Mouse (Mus musculus) neural tube, embryonic 14.5 days (tissue): ENCODE measurements around the gene Tfpt. TPM values are rescaled to one million over a fixed set of nuclear protein-coding genes. Genes with fewer than 3 reads are reported as not detected.
A peak's percentile ranks its signal among the peaks of the same experiment; 100 is the strongest.

Source experiments
- ATAC-seq: fragments of 200-750 bp; cut with Nextera tagmentation; 2 replicates; pipeline ENCODE4 v1.8.0; 2017; ENCODE audit warnings: low read depth, mild to moderate bottlenecking, moderate TSS enrichment, moderate library complexity
- H3K27ac ChIP-seq: fragments of 300-500 bp; sonication (generic); 2 replicates; pipeline ENCODE4 v1.5.1; 2014; ENCODE audit warnings: low read depth, mild to moderate bottlenecking, control low read depth, low read length, moderate library complexity, mixed read lengths
- H3K27me3 ChIP-seq: fragments of 300-500 bp; sonication (generic); 2 replicates; pipeline ENCODE4 v1.6.1; 2014; ENCODE audit warnings: low read length; ENCODE audit not compliant: control insufficient read depth, insufficient read depth
- H3K36me3 ChIP-seq: fragments of 300-500 bp; sonication (generic); 2 replicates; pipeline ENCODE4 v1.6.1; 2014; ENCODE audit warnings: low read length, mixed read lengths; ENCODE audit not compliant: control insufficient read depth, insufficient read depth
- H3K4me1 ChIP-seq: fragments of 300-500 bp; sonication (generic); 2 replicates; pipeline ENCODE4 v1.6.1; 2014; ENCODE audit warnings: low read length; ENCODE audit not compliant: control insufficient read depth, insufficient read depth
- H3K4me2 ChIP-seq: fragments of 300-500 bp; sonication (generic); 2 replicates; pipeline ENCODE4 v1.6.1; 2014; ENCODE audit warnings: mild to moderate bottlenecking, low read depth, low read length, control low read depth
- H3K4me3 ChIP-seq: fragments of 300-500 bp; sonication (generic); 2 replicates; pipeline ENCODE4 v1.5.1; 2014; ENCODE audit warnings: low read depth, low read length, control low read depth, mixed read lengths
- H3K9ac ChIP-seq: fragments of 300-500 bp; sonication (generic); replicated peaks from 2 replicates; pipeline ENCODE4 v1.6.1; 2014; ENCODE audit warnings: low read depth, mild to moderate bottlenecking, control low read depth, low read length, mixed read lengths
- H3K9me3 ChIP-seq: fragments of 300-500 bp; sonication (generic); 2 replicates; pipeline ENCODE4 v1.6.1; 2016; ENCODE audit warnings: low read length; ENCODE audit not compliant: control insufficient read depth
- whole genome bisulfite sequencing: fragments of 180-500 bp; shearing (Covaris S2); extraction: QIAGEN DNeasy Blood & Tissue Kit; methylation state at CpG from one replicate; pipeline ENCODE4 v1.1.7; 2014; 5-methylcytosine and 5-hydroxymethylcytosine counted together
- polyA plus RNA-seq: library from polyadenylated mRNA; unstranded; fragments of >200 nt; fragmentation: Nextera tagmentation; extraction: Ambion mirVana; gene quantifications from 2 replicates; pipeline ENCODE4 v1.2.1, GENCODE M21; 2014

Tfpt gene
- polyA plus RNA-seq, 1 experiment from 2014 or later: 37.7 TPM

- Histone ChIP-seq H3K36me3 (peaks cover 11% of the 10 kb centered on the region), H3K4me1 (peaks cover 23% of the 10 kb centered on the region), H3K27ac (no peak overlapping the region), H3K4me2 (no peak overlapping the region), H3K4me3 (no peak overlapping the region), H3K9ac (no peak overlapping the region), H3K27me3 (no peaks in the 10 kb centered on the region), H3K9me3 (no peaks in the 10 kb centered on the region)
- WGBS: 77% methylated on average over 5 of the region's 5 CpGs
- no peak for ATAC-seq
Observed at GRCm38 (mm10) chr7:3643412-3643811, 13.7 kb upstream of the Tfpt start.

- Histone ChIP-seq H3K9me3 (no peaks in the 10 kb centered on the region), H3K4me2 (peak overlapping the region; percentile 99), H3K36me3 (0 out of 2 replicates have a peak, but pooled peaks cover 5% of the 10 kb centered on the region), H3K27ac (no peak overlapping the region), H3K9ac (peak overlapping the region; percentile 52), H3K4me1 (peaks cover 21% of the 10 kb centered on the region), H3K27me3 (no peaks in the 10 kb centered on the region), H3K4me3 (peak overlapping the region; percentile 55)
- WGBS: 55% methylated on average over 3 of the region's 3 CpGs
- ATAC-seq: no peak
Observed at GRCm38 (mm10) chr7:3630478-3630815, 718 bp upstream of the Tfpt start.

- H3K27me3 ChIP-seq: no peaks in the 10 kb centered on the region
- no peaks in the 10 kb centered on the region for H3K9me3 ChIP-seq
- peak overlapping the region; percentile 99 for H3K4me2 ChIP-seq
- H3K4me1 ChIP-seq: peaks cover 21% of the 10 kb centered on the region
- peak overlapping the region; percentile 74 for H3K9ac ChIP-seq
- H3K36me3 ChIP-seq: peaks cover 9% of the 10 kb centered on the region; the same call in 1 of the 2 replicates
- WGBS: 44% methylated on average over 4 of the region's 4 CpGs
- ATAC-seq: peak; percentile 42; the same call in 1 of the 2 replicates
- H3K4me3 ChIP-seq: peak overlapping the region; percentile 55
- H3K27ac ChIP-seq: peak overlapping the region; percentile 75; the same call in 1 of the 2 replicates
Observed at GRCm38 (mm10) chr7:3629030-3629429, 699 bp downstream of the Tfpt start.

- peak within 1 kb of the TSS; percentile 66 for H3K4me3 ChIP-seq
- peaks cover 6% of the 10 kb centered on the region; the same call in 1 of the 2 replicates for H3K36me3 ChIP-seq
- no peaks in the 10 kb centered on the region for H3K27me3 ChIP-seq
- H3K9ac ChIP-seq: peak within 1 kb of the TSS; percentile 82
- ATAC-seq: peak; percentile 97
- H3K4me2 ChIP-seq: peak within 1 kb of the TSS; percentile 81
- no peaks in the 10 kb centered on the region for H3K4me1 ChIP-seq
- H3K9me3 ChIP-seq: no peaks in the 10 kb centered on the region
- peak within 1 kb of the TSS; percentile 53 for H3K27ac ChIP-seq
- 1% methylated on average over 32 of the region's 32 CpGs for WGBS
Observed at GRCm38 (mm10) chr7:3617242-3617995, 12.3 kb downstream of the Tfpt start, which contains the start of gene Ndufa3. Ndufa3 (plus strand) TSS chr7:3617373.

- Histone ChIP-seq H3K27ac (no peak overlapping the region), H3K27me3 (no peaks in the 10 kb centered on the region), H3K4me1 (no peaks in the 10 kb centered on the region), H3K4me2 (0 out of 2 replicates have a peak overlapping the region, but pooled peaks have one; percentile 81), H3K36me3 (peaks cover 6% of the 10 kb centered on the region; the same call in 1 of the 2 replicates), H3K9me3 (no peaks in the 10 kb centered on the region), H3K9ac (no peak overlapping the region), H3K4me3 (peak overlapping the region; percentile 66; the same call in 1 of the 2 replicates)
- WGBS: 43% methylated on average over 6 of the region's 6 CpGs
- ATAC-seq: peak; percentile 25
Observed at GRCm38 (mm10) chr7:3616389-3617241, 13.1 kb downstream of the Tfpt start.

- WGBS: 87% methylated on average over 4 of the region's 4 CpGs
- peak within 1 kb of the TSS; percentile 66; the same call in 1 of the 2 replicates for H3K4me3 ChIP-seq
- no peaks in the 10 kb centered on the region for H3K4me1 ChIP-seq
- no peak within 1 kb of the TSS for H3K9ac ChIP-seq
- H3K4me2 ChIP-seq: 0 out of 2 replicates have a peak within 1 kb of the TSS, but pooled peaks have one; percentile 81
- H3K9me3 ChIP-seq: no peaks in the 10 kb centered on the region
- H3K27me3 ChIP-seq: no peaks in the 10 kb centered on the region
- no peak within 1 kb of the TSS for H3K27ac ChIP-seq
- H3K36me3 ChIP-seq: peaks cover 6% of the 10 kb centered on the region; the same call in 1 of the 2 replicates
- no peak for ATAC-seq
Observed at GRCm38 (mm10) chr7:3616057-3616388, 13.7 kb downstream of the Tfpt start, which contains the start of gene Oscar. Oscar (minus strand) TSS chr7:3616157.

- WGBS: 88% methylated on average over 3 of the region's 3 CpGs
- H3K4me1 ChIP-seq: no peaks in the 10 kb centered on the region
- no peaks in the 10 kb centered on the region for H3K27me3 ChIP-seq
- no peaks in the 10 kb centered on the region for H3K36me3 ChIP-seq
- no peak overlapping the region for H3K4me3 ChIP-seq
- H3K9me3 ChIP-seq: no peaks in the 10 kb centered on the region
- H3K27ac ChIP-seq: no peak overlapping the region
- H3K4me2 ChIP-seq: no peak overlapping the region
- no peak overlapping the region for H3K9ac ChIP-seq
- ATAC-seq: no peak
Observed at GRCm38 (mm10) chr7:3614021-3614420, 15.7 kb downstream of the Tfpt start.

GRCm38 (mm10) chr7:3611006-3611405, 18.7 kb downstream of the Tfpt start:
- no peak overlapping the region for H3K4me2 ChIP-seq
- WGBS: 88% methylated on average over 13 of the region's 13 CpGs
- no peak for ATAC-seq

More at GRCm38 (mm10) chr7:3611006-3611405, 18.7 kb downstream of the Tfpt start:
- H3K4me3 ChIP-seq: no peak overlapping the region
- H3K9ac ChIP-seq: no peak overlapping the region
- H3K36me3 ChIP-seq: no peaks in the 10 kb centered on the region
- H3K27me3 ChIP-seq: no peaks in the 10 kb centered on the region
- no peak overlapping the region for H3K27ac ChIP-seq
- H3K9me3 ChIP-seq: no peaks in the 10 kb centered on the region
- H3K4me1 ChIP-seq: no peaks in the 10 kb centered on the region
